12 mouse cellular contexts compared by ENCODE assay signal in genomic region chr14:48456305-48457092, GRCm38 (mm10). TPM values are rescaled to one million over a fixed set of nuclear protein-coding genes. Genes with fewer than 3 reads are reported as not detected.
DNase-seq lines count a peak whose midpoint lies in the region; ATAC-seq and TF ChIP-seq lines count a peak whose summit lies in the region.
"Had no signal": no experiment of that assay in that cellular context is flagged by ENCODE, and none has a peak within 500 bp of the region (broad histone marks: within the 10 kb centered on the region; RNA-seq: fewer than 3 reads in every experiment).

No protein-coding gene starts in this region.

- TF ChIP-seq POLR2A in cerebellum, adult 2 months (IDR thresholded peaks at IDR 0.05; ENCODE audit: borderline replicate concordance, insufficient read depth, low read length): no peak

- no peak for DNase-seq in heart, adult 8-10 months (ENCODE audit: low spot score)
- peak; percentile 39 for DNase-seq in embryo, embryonic 9.5 days (ENCODE audit: extremely low spot score)
- peak; percentile 43 for DNase-seq in hindbrain, embryonic 11.5 days (ENCODE audit: low spot score)
- DNase-seq in midbrain, embryonic 14.5 days: peak; percentile 87
- no peak for DNase-seq in T-cell, adult 2 months (ENCODE audit: low spot score)
- no peak for DNase-seq in cerebellum, adult 2 months
- DNase-seq: adrenal gland, adult 8-10 months; cerebellum, postnatal 25 days; kidney, postnatal 14 days had no signal

- H3K9ac ChIP-seq in heart, embryonic 13.5 days: no peak overlapping the region
- no peak overlapping the region for H3K9ac ChIP-seq in hindbrain, embryonic 11.5 days (ENCODE audit: low read depth, low read length)
- no peak overlapping the region for H3K9ac ChIP-seq in midbrain, embryonic 14.5 days (replicated peaks; ENCODE audit: low read length)
- H3K9ac ChIP-seq: stomach, embryonic 15.5 days had no signal

- TF ChIP-seq CTCF in cerebellum, adult 2 months (IDR thresholded peaks at IDR 0.05; ENCODE audit: borderline replicate concordance, insufficient read depth, low read depth, low read length): no peak

- H3K4me1 ChIP-seq in heart, embryonic 13.5 days: peaks cover 33% of the 10 kb centered on the region
- no peaks in the 10 kb centered on the region for H3K4me1 ChIP-seq in hindbrain, embryonic 11.5 days (replicated peaks; ENCODE audit: control insufficient read depth, insufficient read depth, low read length)
- peaks cover 12% of the 10 kb centered on the region; the same call in 1 of the 2 replicates for H3K4me1 ChIP-seq in midbrain, embryonic 14.5 days (ENCODE audit: control insufficient read depth, insufficient read depth, low read length)
- no peaks in the 10 kb centered on the region for H3K4me1 ChIP-seq in cerebellum, adult 2 months (ENCODE audit: control insufficient read depth, insufficient read depth, low read length)
- H3K4me1 ChIP-seq: stomach, embryonic 15.5 days had no signal

- H3K36me3 ChIP-seq in heart, embryonic 13.5 days: peaks cover 18% of the 10 kb centered on the region
- no peaks in the 10 kb centered on the region for H3K36me3 ChIP-seq in hindbrain, embryonic 11.5 days (ENCODE audit: control insufficient read depth, insufficient read depth, low read length)
- peaks cover 5% of the 10 kb centered on the region; the same call in 1 of the 2 replicates for H3K36me3 ChIP-seq in midbrain, embryonic 14.5 days (ENCODE audit: control insufficient read depth, insufficient read depth, low read length)

- peak overlapping the region; percentile 13 for H3K4me2 ChIP-seq in heart, embryonic 13.5 days
- H3K4me2 ChIP-seq in hindbrain, embryonic 11.5 days (replicated peaks; ENCODE audit: low read depth, low read length): no peak overlapping the region
- peak overlapping the region; percentile 4 for H3K4me2 ChIP-seq in midbrain, embryonic 14.5 days (ENCODE audit: low read length)
- H3K4me2 ChIP-seq: stomach, embryonic 15.5 days had no signal

- WGBS in heart, embryonic 13.5 days: 50% methylated on average over 12 of the region's 12 CpGs
- WGBS in hindbrain, embryonic 11.5 days: 66% methylated on average over 12 of the region's 12 CpGs
- WGBS in midbrain, embryonic 14.5 days: 17% methylated on average over 12 of the region's 12 CpGs
- 75% methylated on average over 12 of the region's 12 CpGs for WGBS in cerebellum, adult 2 months

- no peak overlapping the region for H3K4me3 ChIP-seq in heart, embryonic 13.5 days
- H3K4me3 ChIP-seq in hindbrain, embryonic 11.5 days (ENCODE audit: low read depth, low read length): no peak overlapping the region
- no peak overlapping the region for H3K4me3 ChIP-seq in midbrain, embryonic 14.5 days (replicated peaks; ENCODE audit: low read depth, low read length)
- H3K4me3 ChIP-seq in cerebellum, adult 2 months (replicated peaks; ENCODE audit: insufficient read depth, low read depth, low read length): no peak overlapping the region
- H3K4me3 ChIP-seq: stomach, embryonic 15.5 days had no signal

- H3K9me3 ChIP-seq in heart, embryonic 13.5 days: no peaks in the 10 kb centered on the region
- no peaks in the 10 kb centered on the region for H3K9me3 ChIP-seq in hindbrain, embryonic 11.5 days (ENCODE audit: control insufficient read depth, low read length)
- H3K9me3 ChIP-seq in midbrain, embryonic 14.5 days (ENCODE audit: control insufficient read depth, low read length): no peaks in the 10 kb centered on the region
- H3K9me3 ChIP-seq: stomach, embryonic 15.5 days had no signal

- peak; percentile 61; the same call in 1 of the 2 replicates for ATAC-seq in heart, embryonic 13.5 days (ENCODE audit: extremely low read depth, insufficient number of reproducible peaks, low FRiP score, low TSS enrichment)
- peak; percentile 89 for ATAC-seq in hindbrain, embryonic 11.5 days (ENCODE audit: low FRiP score)
- peak; percentile 94 for ATAC-seq in midbrain, embryonic 14.5 days (ENCODE audit: low FRiP score, low TSS enrichment)
- no peak for ATAC-seq in cerebellum, adult (ENCODE audit: insufficient number of reproducible peaks, low FRiP score, low TSS enrichment)

- H3K27me3 ChIP-seq in heart, embryonic 13.5 days (replicated peaks): peaks cover 32% of the 10 kb centered on the region
- H3K27me3 ChIP-seq in hindbrain, embryonic 11.5 days (ENCODE audit: control insufficient read depth, insufficient read depth, low read length): no peaks in the 10 kb centered on the region
- no peaks in the 10 kb centered on the region for H3K27me3 ChIP-seq in midbrain, embryonic 14.5 days (ENCODE audit: control insufficient read depth, insufficient read depth, low read length)
- H3K27me3 ChIP-seq in cerebellum, adult 2 months (ENCODE audit: control insufficient read depth, insufficient read depth, low read length): no peaks in the 10 kb centered on the region
- H3K27me3 ChIP-seq: stomach, embryonic 15.5 days had no signal

- no peak overlapping the region for H3K27ac ChIP-seq in heart, embryonic 13.5 days (replicated peaks)
- no peak overlapping the region for H3K27ac ChIP-seq in hindbrain, embryonic 11.5 days (ENCODE audit: low read depth, low read length)
- peak overlapping the region; percentile 32; the same call in 1 of the 2 replicates for H3K27ac ChIP-seq in midbrain, embryonic 14.5 days (replicated peaks; ENCODE audit: low read depth, low read length)
- H3K27ac ChIP-seq in cerebellum, adult 2 months (ENCODE audit: insufficient read depth, low read length): no peak overlapping the region
- H3K27ac ChIP-seq: stomach, embryonic 15.5 days had no signal

RNA-seq across cellular contexts. Expression of gene Tmem260, which starts 10.6 kb away (rescaled TPM):
- polyA plus RNA-seq in heart, embryonic 13.5 days (2015; fragmentation: Nextera tagmentation; extraction: Ambion mirVana): 11.7 and 12.2 TPM in 2 replicates
- total RNA-seq in heart, adult 8-10 months (2022): 1 to 10 TPM; 9.2 to 10.0 (median 9.4) TPM
- polyA plus RNA-seq in hindbrain, embryonic 11.5 days (2014; fragmentation: Nextera tagmentation; extraction: Ambion mirVana): 23.3 and 24.6 TPM in 2 replicates
- polyA plus RNA-seq in midbrain, embryonic 14.5 days (2014; fragmentation: Nextera tagmentation; extraction: Ambion mirVana): 18.7 and 27.3 TPM in 2 replicates
- 18.6 and 18.9 TPM in 2 replicates for polyA plus RNA-seq in cerebellum, adult 2 months (2012; rRNA removed)

Comparison
In these comparisons a context has a peak if more than half of its experiments do, and no peak if none do; other contexts are left out.
1. DNase-seq: peak in embryo, embryonic 9.5 days (single experiment), hindbrain, embryonic 11.5 days (single experiment) and midbrain, embryonic 14.5 days (single experiment); none in heart, adult 8-10 months (single experiment), T-cell, adult 2 months (single experiment) and cerebellum, adult 2 months (0 of 2).